In genomic region chr6:50978016-50978415, GRCm38 (mm10) we compare ENCODE assay signal across 12 mouse cellular contexts.
DNase-seq lines count a peak whose midpoint lies in the region; ATAC-seq and TF ChIP-seq lines count a peak whose summit lies in the region.
"Had no signal": no experiment of that assay in that cellular context is flagged by ENCODE, and none has a peak within 500 bp of the region (broad histone marks: within the 10 kb centered on the region; RNA-seq: fewer than 3 reads in every experiment).

No protein-coding gene starts in this region.

- H3K4me1 ChIP-seq in heart, embryonic 13.5 days: peaks cover 53% of the 10 kb centered on the region
- H3K4me1 ChIP-seq in lung, embryonic 16.5 days (replicated peaks; ENCODE audit: control insufficient read depth, insufficient read depth, low read length): peaks cover 26% of the 10 kb centered on the region
- peaks cover 19% of the 10 kb centered on the region for H3K4me1 ChIP-seq in lung, adult 2 months (ENCODE audit: control insufficient read depth, insufficient read depth, low read length)
- peaks cover 47% of the 10 kb centered on the region for H3K4me1 ChIP-seq in embryonic facial prominence, embryonic 14.5 days (ENCODE audit: control insufficient read depth, insufficient read depth, low read length)
- H3K4me1 ChIP-seq in small intestine, adult 2 months (ENCODE audit: control insufficient read depth, insufficient read depth, insufficient read length, low read length): no peaks in the 10 kb centered on the region
- no peaks in the 10 kb centered on the region for H3K4me1 ChIP-seq in cerebellum, adult 2 months (ENCODE audit: control insufficient read depth, insufficient read depth, low read length)

- H3K27ac ChIP-seq in heart, embryonic 13.5 days (replicated peaks): peak overlapping the region; percentile 26
- H3K27ac ChIP-seq in lung, embryonic 16.5 days (ENCODE audit: low read length): peak overlapping the region; percentile 28
- peak overlapping the region; percentile 92 for H3K27ac ChIP-seq in embryonic facial prominence, embryonic 14.5 days (replicated peaks; ENCODE audit: low read depth, low read length)
- H3K27ac ChIP-seq in small intestine, adult 2 months (ENCODE audit: insufficient read depth, low read depth, low read length): peak overlapping the region; percentile 70
- no peak overlapping the region for H3K27ac ChIP-seq in cerebellum, adult 2 months (ENCODE audit: insufficient read depth, low read length)

- no peak overlapping the region for H3K4me3 ChIP-seq in heart, embryonic 13.5 days
- H3K4me3 ChIP-seq in lung, embryonic 16.5 days (ENCODE audit: low read length): no peak overlapping the region
- H3K4me3 ChIP-seq in lung, adult 2 months (replicated peaks; ENCODE audit: extremely low read depth, low read depth, low read length): no peak overlapping the region
- H3K4me3 ChIP-seq in embryonic facial prominence, embryonic 14.5 days (ENCODE audit: low read depth, low read length): no peak overlapping the region
- no peak overlapping the region for H3K4me3 ChIP-seq in small intestine, adult 2 months (ENCODE audit: low read depth, low read length)
- no peak overlapping the region for H3K4me3 ChIP-seq in cerebellum, adult 2 months (replicated peaks; ENCODE audit: insufficient read depth, low read depth, low read length)

- 55% methylated on average over 4 of the region's 4 CpGs for WGBS in heart, embryonic 13.5 days
- WGBS in lung, embryonic 16.5 days: 22% methylated on average over 4 of the region's 4 CpGs
- 25% methylated on average over 4 of the region's 4 CpGs for WGBS in lung, adult 2 months
- WGBS in embryonic facial prominence, embryonic 14.5 days: 39% methylated on average over 4 of the region's 4 CpGs
- WGBS in small intestine, adult 2 months: 51% methylated on average over 4 of the region's 4 CpGs
- 88% methylated on average over 4 of the region's 4 CpGs for WGBS in cerebellum, adult 2 months

- H3K27me3 ChIP-seq in heart, embryonic 13.5 days (replicated peaks): no peaks in the 10 kb centered on the region
- no peaks in the 10 kb centered on the region for H3K27me3 ChIP-seq in lung, embryonic 16.5 days (ENCODE audit: control insufficient read depth, insufficient read depth, low read depth, low read length)
- H3K27me3 ChIP-seq in embryonic facial prominence, embryonic 14.5 days (replicated peaks; ENCODE audit: control insufficient read depth, insufficient read depth, low read length): no peaks in the 10 kb centered on the region
- H3K27me3 ChIP-seq in small intestine, adult 2 months (ENCODE audit: control insufficient read depth, insufficient read depth, low read length): no peaks in the 10 kb centered on the region
- no peaks in the 10 kb centered on the region; the same call in 1 of the 2 replicates for H3K27me3 ChIP-seq in cerebellum, adult 2 months (ENCODE audit: control insufficient read depth, insufficient read depth, low read length)
- H3K27me3 ChIP-seq: Patski had no signal

- H3K9ac ChIP-seq in heart, embryonic 13.5 days: no peak overlapping the region
- no peak overlapping the region for H3K9ac ChIP-seq in lung, embryonic 16.5 days (ENCODE audit: low read length)
- no peak overlapping the region for H3K9ac ChIP-seq in embryonic facial prominence, embryonic 14.5 days (ENCODE audit: low read depth, low read length)

- H3K9me3 ChIP-seq in heart, embryonic 13.5 days: no peaks in the 10 kb centered on the region
- H3K9me3 ChIP-seq in lung, embryonic 16.5 days (ENCODE audit: control insufficient read depth, low read length): no peaks in the 10 kb centered on the region
- no peaks in the 10 kb centered on the region for H3K9me3 ChIP-seq in embryonic facial prominence, embryonic 14.5 days (ENCODE audit: control insufficient read depth, low read length)

- no peaks in the 10 kb centered on the region for H3K36me3 ChIP-seq in heart, embryonic 13.5 days
- H3K36me3 ChIP-seq in lung, embryonic 16.5 days (ENCODE audit: control insufficient read depth, insufficient read depth, low read length): no peaks in the 10 kb centered on the region
- H3K36me3 ChIP-seq in embryonic facial prominence, embryonic 14.5 days (ENCODE audit: control insufficient read depth, insufficient read depth, low read length): no peaks in the 10 kb centered on the region
- no peaks in the 10 kb centered on the region for H3K36me3 ChIP-seq in small intestine, adult 2 months (ENCODE audit: control insufficient read depth, insufficient read depth, low read length)

- DNase-seq in heart, postnatal 4 days: no peak
- DNase-seq in lung, adult 2 months: no peak
- no peak for DNase-seq in embryonic facial prominence, embryonic 14.5 days (ENCODE audit: low spot score)
- no peak for DNase-seq in spleen, postnatal 14 days (ENCODE audit: low spot score in 2 of 2)
- DNase-seq in cerebellum, adult 2 months: no peak
- DNase-seq: spleen, adult 18-20 months; thymus, postnatal 4 days had no signal

- no peak overlapping the region for H3K4me2 ChIP-seq in heart, embryonic 13.5 days
- no peak overlapping the region for H3K4me2 ChIP-seq in lung, embryonic 16.5 days (ENCODE audit: low read depth, low read length)
- H3K4me2 ChIP-seq in embryonic facial prominence, embryonic 14.5 days (ENCODE audit: low read depth, low read length): no peak overlapping the region

- no peak for TF ChIP-seq POLR2A in lung, adult 2 months (IDR thresholded peaks at IDR 0.05; ENCODE audit: borderline replicate concordance, extremely low read depth, low read depth, low read length)
- TF ChIP-seq POLR2A in small intestine, adult 2 months (IDR thresholded peaks at IDR 0.05; ENCODE audit: low read depth, low read length): no peak
- TF ChIP-seq POLR2A in cerebellum, adult 2 months (IDR thresholded peaks at IDR 0.05; ENCODE audit: borderline replicate concordance, insufficient read depth, low read length): no peak

- TF ChIP-seq CTCF in lung, adult 2 months (IDR thresholded peaks at IDR 0.05; ENCODE audit: insufficient read depth, low read length): no peak
- TF ChIP-seq CTCF in small intestine, adult 2 months (IDR thresholded peaks at IDR 0.05; ENCODE audit: extremely low read depth, insufficient read length, insufficient replicate concordance, low read depth, low read length): no peak
- no peak for TF ChIP-seq CTCF in cerebellum, adult 2 months (IDR thresholded peaks at IDR 0.05; ENCODE audit: borderline replicate concordance, insufficient read depth, low read depth, low read length)

- no peak for ATAC-seq in heart, embryonic 13.5 days (ENCODE audit: extremely low read depth, insufficient number of reproducible peaks, low FRiP score, low TSS enrichment)
- ATAC-seq in lung, embryonic 16.5 days (ENCODE audit: low read depth): no peak
- ATAC-seq in embryonic facial prominence, embryonic 14.5 days (ENCODE audit: low read depth): no peak
- ATAC-seq: CD4-positive, CD25-positive, alpha-beta regulatory T cell, adult 4 months; Patski had no signal
